Mouse (Mus musculus) gastrocnemius, adult 18-20 months (tissue): ENCODE data around the gene Zbtb12. TPM values are rescaled to one million over a fixed set of nuclear protein-coding genes. Genes with fewer than 3 reads are reported as not detected.

Experiments
- DNase-seq: peaks from one replicate; pipeline ENCODE4 v3.0.0; 2021; ENCODE audit warnings: low spot score
- microRNA-seq: library from miRNA; unstranded; fragments of <30 nt; microRNA quantifications from one replicate; pipeline ENCODE4 v1.2.0, GENCODE M21; 2021
- total RNA-seq, 2 experiments: library from RNA; stranded (reverse); gene quantifications; 2 replicates each; pipeline ENCODE4 v1.2.3; 2021

Gene Zbtb12
- total RNA-seq, 2 experiments from 2014 or later = 5.9 to 6.9 TPM

GRCm38 (mm10) chr17:34944362-34944761, 65.1 kb downstream of the Zbtb12 start:
- no peak for DNase-seq

Small RNA genes lying within 50 kb of the gene (microRNA-seq; reads per million reads assigned to microRNA genes)
- gene Mir6970 = not detected
- 2.4 reads per million for gene Mir6971
- not detected for gene Mir6972

Other genes with a start within 250 kb of the Zbtb12 start
- gene Prrt1, start 249.9 kb upstream of the Zbtb12 start, total RNA-seq = under 1 TPM; 0.30 to 0.38 TPM
- 1 to 10 TPM; 5.7 to 6.0 TPM for gene Fkbpl, start 234.7 kb upstream of the Zbtb12 start, total RNA-seq
- 1 to 10 TPM; 5.9 to 7.9 TPM for gene Atf6b, start 232.3 kb upstream of the Zbtb12 start, total RNA-seq
- 10 to 100 TPM; 28.3 to 32.8 TPM for gene Tnxb, start 208.9 kb upstream of the Zbtb12 start, total RNA-seq
- gene C4b, start 135.6 kb upstream of the Zbtb12 start, total RNA-seq = 10 to 100 TPM in 1 of 2 experiments, 1 to 10 TPM in 1; 4.3 to 11.7 TPM
- under 1 TPM in 1 of 2 experiments, not detected in 1; 0.21 TPM for gene Cyp21a1, start 74.9 kb upstream of the Zbtb12 start, total RNA-seq
- gene Stk19, start 42.5 kb upstream of the Zbtb12 start, total RNA-seq = 1 to 10 TPM; 6.6 to 7.6 TPM
- gene Dxo, start 42.5 kb upstream of the Zbtb12 start, total RNA-seq = 1 to 10 TPM; 8.3 to 8.8 TPM
- gene Skiv2l, start 29.3 kb upstream of the Zbtb12 start, total RNA-seq = 10 to 100 TPM; 20.8 to 21.3 TPM
- 10 to 100 TPM in 1 of 2 experiments, 1 to 10 TPM in 1; 9.0 to 12.0 TPM for gene Nelfe, start 29.1 kb upstream of the Zbtb12 start, total RNA-seq
- 1 to 10 TPM; 2.9 to 6.9 TPM for gene Cfb, start 17.0 kb upstream of the Zbtb12 start, total RNA-seq
- not detected for gene Gm20547, start 2.6 kb downstream of the Zbtb12 start, total RNA-seq
- gene C2, start 18.8 kb downstream of the Zbtb12 start, total RNA-seq = 1 to 10 TPM; 1.5 to 1.6 TPM
- 10 to 100 TPM; 26.7 to 29.5 TPM for gene Ehmt2, start 19.0 kb downstream of the Zbtb12 start, total RNA-seq
- not detected for gene Slc44a4, start 35.0 kb downstream of the Zbtb12 start, total RNA-seq
- 10 to 100 TPM in 1 of 2 experiments, 1 to 10 TPM in 1; 9.1 to 10.2 TPM for gene Neu1, start 51.8 kb downstream of the Zbtb12 start, total RNA-seq
- 10 to 100 TPM; 11.4 to 94.8 TPM for gene Hspa1b, start 79.8 kb downstream of the Zbtb12 start, total RNA-seq
- not detected for gene Gm20481, start 90.4 kb downstream of the Zbtb12 start, total RNA-seq
- 10 to 100 TPM; 16.6 to 99.8 TPM for gene Hspa1a, start 92.7 kb downstream of the Zbtb12 start, total RNA-seq
- gene Hspa1l, start 93.2 kb downstream of the Zbtb12 start, total RNA-seq = 10 to 100 TPM; 31.8 to 33.6 TPM
- 10 to 100 TPM; 14.0 to 17.1 TPM for gene Lsm2, start 102.4 kb downstream of the Zbtb12 start, total RNA-seq
- 10 to 100 TPM; 38.2 TPM for gene Vars, start 121.5 kb downstream of the Zbtb12 start, total RNA-seq
- 10 to 100 TPM; 13.2 to 16.8 TPM for gene Vwa7, start 137.1 kb downstream of the Zbtb12 start, total RNA-seq
- gene Sapcd1, start 148.5 kb downstream of the Zbtb12 start, total RNA-seq = not detected
- under 1 TPM in 1 of 2 experiments, not detected in 1; 0.28 TPM for gene Msh5, start 167.3 kb downstream of the Zbtb12 start, total RNA-seq
- 10 to 100 TPM in 1 of 2 experiments, 1 to 10 TPM in 1; 7.5 to 11.6 TPM for gene Clic1, start 170.5 kb downstream of the Zbtb12 start, total RNA-seq
- 1 to 10 TPM; 4.5 to 8.7 TPM for gene Ddah2, start 179.6 kb downstream of the Zbtb12 start, total RNA-seq
- gene Ly6g6c, start 185.9 kb downstream of the Zbtb12 start, total RNA-seq = not detected
- not detected for gene Mpig6b, start 186.7 kb downstream of the Zbtb12 start, total RNA-seq
- not detected for gene Ly6g6e, start 197.4 kb downstream of the Zbtb12 start, total RNA-seq
- gene Ly6g6d, start 198.6 kb downstream of the Zbtb12 start, total RNA-seq = 1 to 10 TPM in 1 of 2 experiments, not detected in 1; 3.0 TPM
- gene Ly6g6f, start 206.1 kb downstream of the Zbtb12 start, total RNA-seq = not detected
- 10 to 100 TPM; 85.3 to 87.7 TPM for gene Abhd16a, start 209.8 kb downstream of the Zbtb12 start, total RNA-seq
- gene Ly6g5c, start 228.8 kb downstream of the Zbtb12 start, total RNA-seq = not detected
- gene Ly6g5b, start 235.9 kb downstream of the Zbtb12 start, total RNA-seq = not detected
- gene Gpank1, start 242.0 kb downstream of the Zbtb12 start, total RNA-seq = 1 to 10 TPM; 8.7 to 9.0 TPM
- gene Csnk2b, start 242.6 kb downstream of the Zbtb12 start, total RNA-seq = 100 to 1,000 TPM; 176 to 183 TPM
- gene D17H6S53E, start 246.9 kb downstream of the Zbtb12 start, total RNA-seq = 10 to 100 TPM; 12.6 to 16.6 TPM